Mouse (Mus musculus): Measurements from ENCODE around the gene Mrps7. TPM values are rescaled to one million over a fixed set of nuclear protein-coding genes. Genes with fewer than 3 reads are reported as not detected.

Gene Mrps7
- polyA plus RNA-seq (2012; rRNA removed), result 40.5 and 43.5 TPM in 2 replicates

DNA sequence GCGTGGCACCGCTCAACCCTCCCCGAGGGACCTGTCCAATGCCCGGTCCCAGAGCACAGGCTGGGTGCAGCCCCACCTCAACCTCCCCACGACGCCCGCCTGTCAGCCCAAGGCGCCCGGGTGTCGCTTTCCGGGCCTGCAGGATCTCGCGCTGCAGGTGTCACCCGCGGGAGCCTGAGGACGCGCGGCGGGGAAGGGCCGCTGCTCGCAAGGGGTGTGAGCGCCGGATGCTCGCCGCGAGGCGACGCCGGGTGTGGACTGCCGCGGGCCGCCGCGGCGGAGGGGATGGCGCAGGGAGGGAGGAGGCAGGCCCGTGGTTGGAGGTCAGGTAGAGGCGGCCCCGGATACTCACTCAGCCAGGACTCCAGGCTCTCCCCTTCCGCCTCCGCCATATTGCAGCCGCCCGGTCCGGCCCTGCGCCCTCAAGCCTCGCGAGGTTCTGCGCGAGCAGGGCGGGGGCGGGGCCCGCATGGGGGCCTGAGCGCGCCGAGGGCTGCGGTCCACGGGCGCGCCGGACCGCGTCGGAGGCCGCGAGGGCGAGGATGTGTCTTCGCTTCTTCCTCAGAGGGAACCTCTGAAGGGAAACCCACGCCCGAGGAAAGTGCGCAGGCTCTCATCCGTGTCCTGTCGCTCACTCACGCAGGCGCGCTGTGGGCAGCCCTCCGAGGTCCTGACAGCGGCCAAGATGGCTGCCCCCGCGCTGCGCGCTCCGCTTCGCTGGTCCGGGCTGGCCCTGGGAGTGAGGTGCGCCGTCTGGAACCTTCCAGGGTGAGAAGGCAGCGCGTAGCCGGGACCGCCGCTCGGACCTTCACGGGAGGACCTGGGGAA lies at the start of gene Mrps7, which contains the start of gene Gga3:
Mrps7 (plus strand) TSS at position 450 of the 828 bp plus-strand sequence.
Gga3 (minus strand) TSS at position 576 of the 828 bp plus-strand sequence.

DNA sequence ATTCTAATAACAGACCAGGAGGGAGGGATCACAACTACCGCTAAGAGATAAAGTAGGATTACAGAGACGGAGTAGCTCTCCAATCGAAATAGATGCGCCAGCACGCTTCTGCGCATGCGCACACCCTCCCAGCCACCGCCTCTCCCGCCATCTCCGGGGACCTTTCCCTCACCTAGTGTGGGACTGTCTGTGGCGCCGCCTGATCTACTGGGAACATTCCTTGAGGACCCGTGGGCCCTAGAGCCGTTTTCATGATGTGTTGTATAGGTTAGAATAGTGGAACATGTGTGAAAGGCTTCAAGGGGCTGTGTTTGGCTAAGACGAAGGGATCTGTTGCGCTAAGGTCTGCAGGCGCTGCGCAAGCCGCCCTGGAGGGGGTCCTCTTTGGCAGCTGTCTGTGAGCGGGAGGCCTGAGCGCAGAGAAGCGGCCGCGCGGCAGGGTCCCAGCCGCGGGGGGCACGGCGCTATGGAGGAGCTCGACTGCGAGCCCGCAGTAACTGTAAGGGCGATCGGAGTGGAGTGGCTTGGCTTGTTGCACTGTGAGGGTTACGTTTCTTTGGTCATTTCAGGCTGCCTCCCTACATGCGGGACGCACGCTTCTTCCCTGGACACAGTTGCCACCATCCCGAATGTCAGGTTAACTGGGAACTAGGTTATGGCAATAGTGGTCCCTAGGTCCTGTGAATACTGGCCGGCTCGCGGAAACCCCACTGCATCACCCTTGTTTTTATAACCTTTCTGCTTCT lies 39.5 kb upstream of the Mrps7 start, which contains the start of gene Nup85:
Nup85 (plus strand) TSS at position 371 of the 746 bp plus-strand sequence.

DNA sequence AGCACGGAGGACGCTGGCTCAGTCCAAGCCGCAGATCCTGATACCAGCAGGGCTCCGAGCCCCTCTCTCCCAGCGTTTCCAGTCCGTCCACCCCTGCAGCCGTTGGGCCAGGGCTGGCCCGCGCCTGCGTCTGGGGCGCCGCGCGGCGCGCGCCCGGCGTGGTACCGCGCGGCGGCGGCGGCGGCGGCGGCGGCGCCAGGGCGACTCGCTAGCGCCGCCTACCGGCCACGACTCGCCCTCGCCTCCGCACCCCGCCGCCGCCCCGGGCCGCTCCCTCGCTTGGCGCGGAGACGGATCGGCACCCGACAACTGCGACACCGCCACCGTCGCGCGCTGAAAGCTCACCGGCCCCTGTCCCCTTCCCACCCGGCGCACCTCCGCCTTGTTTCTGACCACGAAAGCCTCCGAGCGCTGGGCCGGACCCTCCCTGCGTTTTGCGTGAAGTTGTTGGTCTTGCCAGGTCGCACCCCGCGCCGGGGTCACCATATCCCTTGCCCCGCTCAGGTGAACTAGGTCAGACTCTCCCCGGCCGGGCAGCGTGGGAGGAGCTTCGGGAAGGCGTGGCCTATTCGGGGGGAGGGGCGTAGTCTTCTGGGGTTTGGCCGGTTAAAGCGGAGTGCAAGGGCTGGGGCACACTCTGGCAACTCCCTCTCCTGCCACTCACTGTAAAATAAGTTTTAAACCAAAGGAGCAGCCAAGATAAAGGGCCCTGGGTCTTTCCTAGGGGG lies 8.8 kb downstream of the Mrps7 start, which contains the start of gene Mif4gd:
Mif4gd (minus strand) TSS at position 560 of the 728 bp plus-strand sequence.

DNA sequence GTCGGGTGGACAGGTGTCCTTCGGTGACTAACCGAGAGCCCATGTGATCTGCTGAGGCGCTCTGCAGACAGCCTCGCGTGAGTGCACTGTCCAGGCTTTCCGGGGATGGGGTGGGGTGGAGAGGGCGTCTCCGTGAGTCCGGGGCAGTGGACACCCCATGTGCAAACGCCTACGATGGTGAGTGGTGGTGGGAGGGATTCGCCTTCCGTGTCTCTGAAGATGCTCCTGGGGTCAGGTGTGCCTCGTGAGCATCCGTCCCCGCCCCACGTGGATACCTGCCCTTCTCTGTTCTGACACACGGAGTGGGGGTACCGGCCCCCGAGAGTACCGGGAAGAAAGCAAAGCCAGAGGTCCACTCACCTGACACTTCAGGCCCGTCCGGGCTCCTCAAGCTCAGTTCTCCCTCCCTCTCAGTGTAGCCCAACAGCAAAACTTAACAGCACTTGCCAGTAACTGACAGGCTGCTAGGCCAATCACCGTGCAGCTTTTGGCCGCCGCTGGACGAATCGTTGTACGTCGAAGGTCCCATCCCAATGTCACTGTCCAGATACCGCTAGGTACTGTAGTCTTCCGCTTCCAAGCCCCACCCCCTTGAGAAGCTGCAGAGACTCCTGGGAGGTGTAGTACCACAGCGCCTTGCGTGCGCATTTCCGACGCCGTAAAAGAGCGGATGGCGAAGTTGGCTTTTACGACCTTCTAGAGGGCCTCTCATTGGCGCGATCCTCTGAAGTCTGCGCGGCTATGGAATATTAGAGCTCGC lies 24.2 kb downstream of the Mrps7 start, which contains the start of gene Slc25a19:
Slc25a19 (minus strand) TSS at position 591 of the 760 bp plus-strand sequence.

Other genes starting within 250 kb of the Mrps7 start
- gene Hid1, start 236.2 kb upstream of the Mrps7 start, polyA plus RNA-seq (2012; rRNA removed), result 56.4 and 69.3 TPM in 2 replicates
- gene Cdr2l, start 222.0 kb upstream of the Mrps7 start, polyA plus RNA-seq (2012; rRNA removed), result 31.5 and 32.2 TPM in 2 replicates
- 103 and 122 TPM in 2 replicates for gene Mrpl58, start 200.2 kb upstream of the Mrps7 start, polyA plus RNA-seq (2012; rRNA removed)
- 444 and 496 TPM in 2 replicates for gene Atp5h, start 184.0 kb upstream of the Mrps7 start, polyA plus RNA-seq (2012; rRNA removed)
- gene Kctd2, start 183.8 kb upstream of the Mrps7 start, polyA plus RNA-seq (2012; rRNA removed), result 49.7 and 50.7 TPM in 2 replicates
- gene Trim80, start 163.4 kb upstream of the Mrps7 start, polyA plus RNA-seq (2012; rRNA removed), result 0.09 TPM in 1 of 2 replicates, not detected in the other
- 0.10 TPM in 1 of 2 replicates, not detected in the other for gene Slc16a5, start 141.5 kb upstream of the Mrps7 start, polyA plus RNA-seq (2012; rRNA removed)
- 9.9 and 10.3 TPM in 2 replicates for gene Armc7, start 128.3 kb upstream of the Mrps7 start, polyA plus RNA-seq (2012; rRNA removed)
- gene Nt5c, start 112.1 kb upstream of the Mrps7 start, polyA plus RNA-seq (2012; rRNA removed), result 69.7 and 88.0 TPM in 2 replicates
- gene Jpt1, start 89.5 kb upstream of the Mrps7 start, polyA plus RNA-seq (2012; rRNA removed), result 1,339 and 1,384 TPM in 2 replicates
- 630 and 633 TPM in 2 replicates for gene Sumo2, start 67.6 kb upstream of the Mrps7 start, polyA plus RNA-seq (2012; rRNA removed)
- gene Nup85, start 39.5 kb upstream of the Mrps7 start, polyA plus RNA-seq (2012; rRNA removed), result 122 and 125 TPM in 2 replicates
- 44.8 and 47.4 TPM in 2 replicates for gene Gga3, start 126 bp downstream of the Mrps7 start, polyA plus RNA-seq (2012; rRNA removed)
- 20.5 and 21.5 TPM in 2 replicates for gene Mif4gd, start 9.0 kb downstream of the Mrps7 start, polyA plus RNA-seq (2012; rRNA removed)
- 71.3 and 78.6 TPM in 2 replicates for gene Slc25a19, start 24.4 kb downstream of the Mrps7 start, polyA plus RNA-seq (2012; rRNA removed)
- 149 and 150 TPM in 2 replicates for gene Grb2, start 104.7 kb downstream of the Mrps7 start, polyA plus RNA-seq (2012; rRNA removed)
- 33.2 and 39.8 TPM in 2 replicates for gene Tmem94, start 161.5 kb downstream of the Mrps7 start, polyA plus RNA-seq (2012; rRNA removed)
- 11.0 and 11.8 TPM in 2 replicates for gene Caskin2, start 209.7 kb downstream of the Mrps7 start, polyA plus RNA-seq (2012; rRNA removed)
- 24.4 and 26.9 TPM in 2 replicates for gene Tsen54, start 210.8 kb downstream of the Mrps7 start, polyA plus RNA-seq (2012; rRNA removed)
- 1.4 and 1.6 TPM in 2 replicates for gene Llgl2, start 220.1 kb downstream of the Mrps7 start, polyA plus RNA-seq (2012; rRNA removed)

All from central nervous system, embryonic 18 days (tissue).